Mouse (Mus musculus): ENCODE measurements at regions not wholly inside any gene's neighbourhood (a gene's known extent, or its start where the extent isn't known, plus 50 kb on each side); places are given as distances from the start of the nearest gene placed in this dataset.

DNA sequence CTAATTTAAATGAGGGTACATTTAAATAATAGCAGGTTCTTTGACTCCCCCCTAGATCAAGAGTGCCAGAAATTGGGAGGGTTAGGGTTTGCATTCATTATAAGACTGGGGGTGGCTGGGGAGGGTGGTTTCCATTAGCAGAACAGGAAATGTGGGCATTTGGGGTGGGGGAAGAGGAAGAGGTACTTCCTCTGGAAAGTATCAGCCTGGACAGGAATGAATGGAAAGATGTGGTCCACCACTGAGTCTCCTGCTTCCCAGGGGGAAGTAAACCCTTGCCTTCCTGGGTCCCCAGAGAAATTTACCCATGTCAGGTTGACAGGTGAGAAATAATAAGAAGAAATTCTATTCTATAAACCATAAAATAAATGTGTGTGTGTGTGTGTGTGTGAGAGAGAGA is 171.5 kb upstream of the Serpine2 start:
- H3K36me3 ChIP-seq (ENCODE audit: control insufficient read depth in 1 of 2, insufficient read depth in 2 of 2, low read length in 2 of 2): no peaks in the 10 kb centered on the region; a peak in 1 of 4 replicates
- H3K27ac ChIP-seq (ENCODE audit: control insufficient read depth, low read depth, low read length): no peak overlapping the region
- H3K79me2 ChIP-seq (ENCODE audit: control insufficient read depth, insufficient read depth, low read length, poor library complexity): no peaks in the 10 kb centered on the region
- H3K4me3 ChIP-seq (ENCODE audit: control insufficient read depth in 1 of 2, insufficient read depth in 1 of 2, low read depth in 2 of 2, low read length in 2 of 2): no peak overlapping the region
- no peak for TF ChIP-seq CHD1 (IDR thresholded peaks at IDR 0.05; ENCODE audit: low read depth, low read length)
- peaks cover 0 to 10% of the 10 kb centered on the region in 2 experiments; a peak in 2 of 4 replicates for H3K4me1 ChIP-seq (ENCODE audit: control insufficient read depth in 1 of 2, insufficient read depth in 2 of 2, low read length in 2 of 2)
- no peak overlapping the region for H3K9ac ChIP-seq (ENCODE audit: control insufficient read depth, low read depth, low read length, poor library complexity, severe bottlenecking)
- DNase-seq (ENCODE audit: low read depth, low spot score): no peak
- H3K9me3 ChIP-seq (replicated peaks; ENCODE audit: insufficient read depth, low read length): no peaks in the 10 kb centered on the region
- no peaks in the 10 kb centered on the region for H3K27me3 ChIP-seq (ENCODE audit: control insufficient read depth in 1 of 2, insufficient read depth in 2 of 2, low read length in 2 of 2)

DNA sequence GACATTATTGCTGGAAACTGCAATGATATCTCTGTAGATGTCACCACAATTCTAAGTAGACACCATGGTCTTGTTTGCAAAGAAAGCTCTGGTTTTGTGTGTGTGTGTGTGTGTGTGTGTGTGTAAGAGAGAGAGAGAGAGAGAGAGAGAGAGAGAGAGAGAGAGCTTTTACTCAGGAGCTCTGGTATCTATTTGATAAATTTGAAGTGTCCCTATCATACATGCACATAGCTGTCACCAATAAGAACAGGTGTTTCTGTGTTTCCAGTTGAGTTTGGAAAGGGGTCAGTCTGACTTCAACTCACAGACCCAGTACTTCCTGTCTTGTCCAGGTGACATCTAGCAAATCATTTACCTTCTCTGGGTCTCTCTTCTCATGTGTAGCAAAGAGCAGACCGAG is 169.7 kb upstream of the Serpine2 start:
- Histone ChIP-seq H3K4me1 (ENCODE audit: control insufficient read depth in 1 of 2, insufficient read depth in 2 of 2, low read length in 2 of 2) (peaks cover 0 to 10% of the 10 kb centered on the region in 2 experiments; a peak in 2 of 4 replicates), H3K27me3 (ENCODE audit: control insufficient read depth in 1 of 2, insufficient read depth in 2 of 2, low read length in 2 of 2) (no peaks in the 10 kb centered on the region), H3K9me3 (replicated peaks; ENCODE audit: insufficient read depth, low read length) (no peaks in the 10 kb centered on the region), H3K4me3 (ENCODE audit: control insufficient read depth in 1 of 2, insufficient read depth in 1 of 2, low read depth in 2 of 2, low read length in 2 of 2) (no peak overlapping the region), H3K9ac (ENCODE audit: control insufficient read depth, low read depth, low read length, poor library complexity, severe bottlenecking) (no peak overlapping the region), H3K36me3 (ENCODE audit: control insufficient read depth in 1 of 2, insufficient read depth in 2 of 2, low read length in 2 of 2) (no peaks in the 10 kb centered on the region; a peak in 1 of 4 replicates), H3K79me2 (ENCODE audit: control insufficient read depth, insufficient read depth, low read length, poor library complexity) (no peaks in the 10 kb centered on the region), H3K27ac (ENCODE audit: control insufficient read depth, low read depth, low read length) (no peak overlapping the region)
- TF ChIP-seq JUND (IDR thresholded peaks at IDR 0.05; ENCODE audit: low read depth, low read length): no peak
- no peak for TF ChIP-seq ZNF384 (IDR thresholded peaks at IDR 0.05; ENCODE audit: low read depth, low read length)
- TF ChIP-seq EP300 (IDR thresholded peaks at IDR 0.05; ENCODE audit: low read depth in 1 of 2, low read length in 2 of 2): no peak
- no peak for TF ChIP-seq USF2 (IDR thresholded peaks at IDR 0.05; ENCODE audit: borderline replicate concordance in 1 of 2, insufficient read depth in 1 of 2, low read depth in 1 of 2, low read length in 2 of 2)
- no peak for TF ChIP-seq E2F4 (IDR thresholded peaks at IDR 0.05; ENCODE audit: borderline replicate concordance, low read depth, low read length)
- no peak for TF ChIP-seq SIN3A (IDR thresholded peaks at IDR 0.05; ENCODE audit: low read length)
- no peak for TF ChIP-seq MAX (IDR thresholded peaks at IDR 0.05; ENCODE audit: low read length)
- no peak for TF ChIP-seq POLR2AphosphoS5 (IDR thresholded peaks at IDR 0.05; ENCODE audit: borderline replicate concordance, low read depth, low read length)
- no peak for TF ChIP-seq GATA1 (IDR thresholded peaks at IDR 0.05; ENCODE audit: low read depth, low read length)
- no peak for TF ChIP-seq MYC (IDR thresholded peaks at IDR 0.05; ENCODE audit: low read depth, low read length)
- TF ChIP-seq MXI1 (IDR thresholded peaks at IDR 0.05; ENCODE audit: low read depth, low read length): no peak
- TF ChIP-seq KAT2A (conservative IDR thresholded peaks at IDR 0.05; ENCODE audit: low read depth, low read length): no peak
- TF ChIP-seq ZKSCAN1 (IDR thresholded peaks at IDR 0.05; ENCODE audit: low read depth, low read length): no peak
- TF ChIP-seq SMC3 (IDR thresholded peaks at IDR 0.05; ENCODE audit: low read depth, low read length): no peak
- TF ChIP-seq BHLHE40 (IDR thresholded peaks at IDR 0.05; ENCODE audit: borderline replicate concordance, low read depth, low read length): no peak
- no peak for TF ChIP-seq CHD1 (IDR thresholded peaks at IDR 0.05; ENCODE audit: low read depth, low read length)
- no peak for TF ChIP-seq UBTF (IDR thresholded peaks at IDR 0.05; ENCODE audit: borderline replicate concordance, insufficient read depth, low read depth, low read length)
- TF ChIP-seq ETS1 (IDR thresholded peaks at IDR 0.05; ENCODE audit: low read depth, low read length): no peak
- no peak for TF ChIP-seq ZMIZ1 (IDR thresholded peaks at IDR 0.05; ENCODE audit: low read depth, low read length)
- DNase-seq (ENCODE audit: low read depth, low spot score): no peak

Data from MEL (cell line).